Mouse (Mus musculus): Measurements from ENCODE around the gene Akap10.
"Not testable (repeated sequence)": the region's sequence is repeated elsewhere in the genome, so short reads cannot be mapped to it uniquely, and the experiment has no call there.

The Akap10 gene

DNA sequence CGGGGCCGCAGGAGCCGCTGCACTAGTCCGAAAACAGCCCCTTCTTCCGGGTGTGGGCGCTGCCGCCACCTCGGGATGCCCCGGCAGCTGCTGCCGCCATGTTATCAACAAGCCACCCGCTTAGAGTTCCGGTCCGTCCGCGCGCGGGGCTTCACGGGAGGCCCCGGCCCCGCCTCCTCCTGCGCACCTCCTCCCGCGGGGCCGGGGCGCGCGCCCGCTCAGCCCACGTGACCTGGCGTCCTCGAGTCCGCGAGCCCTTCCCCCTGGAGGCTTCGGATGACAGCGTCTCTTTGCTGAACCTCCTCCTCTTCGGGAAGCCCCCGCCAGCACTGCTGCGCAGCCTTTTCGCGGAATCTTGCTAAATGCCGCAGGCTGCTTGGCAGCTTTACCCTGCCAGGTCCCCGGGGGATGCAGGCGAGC, at the start of gene Akap10:
Gene Akap10, minus strand, starts transcription at position 155 of the 420 bp plus-strand sequence.
- DNase-seq: peak; percentile 94

GRCm38 (mm10) chr11:61975783-61976182, 45.7 kb upstream of the Akap10 start:
- DNase-seq: no peak

DNA sequence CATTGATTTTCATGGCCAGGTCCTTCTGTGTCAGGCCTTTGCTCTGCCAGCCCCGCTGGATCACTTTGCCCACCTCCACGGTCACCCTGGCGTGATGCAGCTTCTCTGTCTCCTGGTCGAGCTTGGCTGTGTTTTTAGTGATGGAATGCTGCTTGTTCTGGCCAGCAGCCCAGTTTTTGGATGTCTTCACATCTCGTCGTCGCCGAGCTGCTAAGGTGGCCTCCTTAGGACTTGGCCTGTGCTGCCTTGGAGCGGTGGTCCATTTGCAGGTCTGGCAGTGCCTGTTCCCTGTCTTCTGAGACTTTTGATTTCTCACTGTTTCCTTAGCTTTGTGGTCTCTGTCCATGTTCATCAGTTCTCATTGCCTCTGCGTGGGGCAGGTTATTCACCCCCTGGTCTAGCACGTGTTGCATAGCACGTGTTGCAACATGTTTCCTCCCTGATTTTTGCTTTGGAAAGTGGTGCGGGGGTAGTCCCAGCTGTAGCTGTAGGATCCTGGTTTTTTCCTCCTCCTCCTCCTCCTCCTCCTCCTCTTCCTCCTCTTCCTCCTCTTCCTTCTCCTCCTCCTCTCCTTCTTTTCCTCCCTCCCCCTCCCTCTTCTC, 44.2 kb upstream of the Akap10 start:
- no peak for DNase-seq

DNA sequence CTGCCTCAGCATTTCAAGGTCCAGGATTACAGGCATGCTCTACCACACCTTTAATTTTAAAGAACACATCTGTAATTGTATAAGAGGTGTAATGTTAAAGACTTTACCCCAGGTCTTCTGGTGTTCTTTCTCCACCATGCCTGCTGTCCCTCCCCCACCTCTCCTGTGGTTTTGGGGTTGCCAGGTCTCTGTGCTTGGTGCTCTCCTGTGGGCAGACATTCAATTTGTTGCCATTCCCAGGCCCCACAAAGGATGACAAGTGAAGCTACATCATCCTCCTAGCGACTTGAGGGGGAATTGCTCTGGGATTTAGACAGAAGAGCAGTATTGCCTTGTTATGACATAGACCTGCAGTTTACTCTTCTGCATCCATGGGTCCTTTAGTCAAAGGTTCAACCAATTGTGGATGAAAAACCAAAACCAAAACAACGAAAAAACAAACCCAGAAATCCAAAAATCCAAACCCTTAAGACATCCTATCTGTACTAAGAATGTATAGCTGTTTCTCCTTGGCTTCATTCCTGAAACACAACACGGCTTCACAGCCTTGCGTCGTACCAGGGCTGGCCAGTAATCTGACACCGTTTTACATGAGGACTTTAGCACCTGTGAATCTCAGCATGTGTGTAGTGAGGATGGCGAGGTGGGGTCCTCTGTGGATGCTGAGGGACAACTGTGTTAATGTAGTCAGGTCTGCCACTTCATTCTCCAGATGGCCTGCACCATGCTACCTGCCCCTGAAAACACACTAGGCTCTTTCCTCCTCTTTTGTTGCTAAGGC, 41.6 kb upstream of the Akap10 start:
- no peak for DNase-seq

DNA sequence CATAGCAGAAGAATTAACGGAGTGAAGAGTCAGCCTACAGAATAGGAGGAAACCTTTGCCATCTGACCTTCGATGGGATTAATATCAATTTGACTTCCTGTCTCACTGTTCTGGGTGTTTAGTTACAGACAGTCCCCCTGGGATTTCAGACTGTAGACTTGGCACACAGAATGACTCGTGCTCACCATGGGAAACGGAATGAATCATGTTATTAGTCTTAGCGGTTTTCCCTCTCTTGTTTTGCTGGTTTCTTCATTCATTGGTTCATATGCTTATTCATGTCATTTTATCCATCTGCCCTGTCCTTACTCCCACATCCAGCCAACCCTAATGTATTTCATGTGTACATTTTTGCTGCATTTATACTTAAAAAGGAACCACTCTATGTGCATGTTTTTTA, 40.8 kb upstream of the Akap10 start:
- DNase-seq: no peak

GRCm38 (mm10) chr11:61968875-61969274, 38.8 kb upstream of the Akap10 start:
- DNase-seq: no peak

DNA sequence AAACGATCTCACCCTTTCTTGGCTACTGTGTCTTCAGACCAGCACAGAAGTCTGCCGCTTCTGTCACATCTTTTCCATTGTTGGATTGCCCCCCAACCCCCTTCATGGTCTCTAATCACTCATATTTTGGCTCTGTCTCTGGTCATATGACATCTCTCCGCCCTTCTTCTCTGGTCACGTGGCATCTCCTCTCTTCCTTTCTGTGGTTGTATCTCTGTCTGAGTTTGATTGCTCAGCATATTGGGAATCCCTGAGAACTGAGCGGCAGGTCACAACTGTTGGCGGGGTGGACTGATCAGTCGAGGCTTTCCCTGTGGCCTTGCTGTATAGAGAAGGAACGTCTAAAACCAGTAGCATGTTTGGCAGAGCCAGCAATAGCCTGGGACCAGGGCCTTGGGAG, 37.0 kb upstream of the Akap10 start:
- DNase-seq: no peak

- DNase-seq: no peak
Observed at GRCm38 (mm10) chr11:61964611-61965010, 34.6 kb upstream of the Akap10 start.

GRCm38 (mm10) chr11:61963193-61963592, 33.1 kb upstream of the Akap10 start:
- no peak for DNase-seq

DNA sequence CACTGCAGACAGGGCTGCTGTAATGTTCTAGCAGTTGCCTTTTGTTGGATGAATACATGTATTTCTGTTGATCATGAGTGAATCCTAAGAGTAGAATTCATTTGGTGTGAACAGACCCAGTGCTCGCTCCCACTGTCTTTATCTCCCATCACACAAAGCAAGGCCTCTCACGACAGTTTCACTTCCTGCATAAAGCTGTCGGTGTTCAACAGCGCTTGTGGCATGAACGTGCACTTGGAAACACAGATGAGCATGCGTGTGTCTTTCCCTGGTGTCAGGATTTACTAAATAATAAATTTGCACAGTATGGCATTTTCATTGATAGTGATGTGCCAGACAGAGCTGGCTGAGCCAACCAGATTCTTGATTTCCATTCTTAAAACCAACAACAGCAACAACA, 32.6 kb upstream of the Akap10 start:
- DNase-seq: no peak

- DNase-seq: no peak
Observed at GRCm38 (mm10) chr11:61960096-61960495, 30.0 kb upstream of the Akap10 start.

DNA sequence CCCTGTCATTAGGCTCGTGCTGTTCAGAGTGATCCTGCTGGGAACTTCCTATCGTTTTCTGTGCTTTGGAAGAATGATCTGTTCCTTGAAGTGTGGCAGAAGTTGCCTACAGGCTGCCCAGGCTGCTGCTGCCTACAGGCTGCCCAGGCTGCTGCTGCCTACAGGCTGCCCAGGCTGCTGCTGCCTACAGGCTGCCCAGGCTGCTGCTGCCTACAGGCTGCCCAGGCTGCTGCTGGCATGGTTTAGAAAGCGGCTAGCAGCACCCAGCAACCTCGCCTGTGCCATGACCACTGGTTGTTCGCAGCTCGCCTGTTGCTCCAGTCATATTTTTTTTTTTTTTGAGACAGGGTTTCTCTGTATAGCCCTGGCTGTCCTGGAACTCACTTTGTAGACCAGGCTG, 28.7 kb upstream of the Akap10 start:
- not testable (repeated sequence) for DNase-seq

DNA sequence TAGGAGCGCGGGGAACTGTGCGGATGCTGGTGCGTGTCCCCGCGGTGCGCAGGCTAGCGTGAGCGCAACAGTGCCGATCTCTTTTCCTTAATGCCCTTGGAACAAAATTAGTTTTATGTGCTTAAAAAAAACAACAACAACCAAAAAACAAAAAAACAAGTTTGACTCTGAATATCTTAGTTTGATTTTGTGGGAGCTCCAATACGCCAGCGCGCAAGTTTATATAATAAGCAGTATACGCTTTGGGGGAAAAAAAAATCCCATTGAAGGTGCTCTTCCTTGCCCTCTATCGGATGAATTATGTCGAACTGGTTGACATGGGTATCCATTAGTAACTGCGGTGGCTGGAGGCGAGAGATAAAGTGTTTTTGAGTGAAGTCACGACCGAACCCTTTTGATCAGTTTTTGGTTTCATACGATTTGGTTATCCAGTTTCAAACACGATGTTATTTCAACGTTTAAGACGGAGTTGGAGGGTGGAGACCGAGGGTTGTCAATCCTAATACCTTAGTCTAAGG, 27.3 kb upstream of the Akap10 start:
- DNase-seq: peak; percentile 6

DNA sequence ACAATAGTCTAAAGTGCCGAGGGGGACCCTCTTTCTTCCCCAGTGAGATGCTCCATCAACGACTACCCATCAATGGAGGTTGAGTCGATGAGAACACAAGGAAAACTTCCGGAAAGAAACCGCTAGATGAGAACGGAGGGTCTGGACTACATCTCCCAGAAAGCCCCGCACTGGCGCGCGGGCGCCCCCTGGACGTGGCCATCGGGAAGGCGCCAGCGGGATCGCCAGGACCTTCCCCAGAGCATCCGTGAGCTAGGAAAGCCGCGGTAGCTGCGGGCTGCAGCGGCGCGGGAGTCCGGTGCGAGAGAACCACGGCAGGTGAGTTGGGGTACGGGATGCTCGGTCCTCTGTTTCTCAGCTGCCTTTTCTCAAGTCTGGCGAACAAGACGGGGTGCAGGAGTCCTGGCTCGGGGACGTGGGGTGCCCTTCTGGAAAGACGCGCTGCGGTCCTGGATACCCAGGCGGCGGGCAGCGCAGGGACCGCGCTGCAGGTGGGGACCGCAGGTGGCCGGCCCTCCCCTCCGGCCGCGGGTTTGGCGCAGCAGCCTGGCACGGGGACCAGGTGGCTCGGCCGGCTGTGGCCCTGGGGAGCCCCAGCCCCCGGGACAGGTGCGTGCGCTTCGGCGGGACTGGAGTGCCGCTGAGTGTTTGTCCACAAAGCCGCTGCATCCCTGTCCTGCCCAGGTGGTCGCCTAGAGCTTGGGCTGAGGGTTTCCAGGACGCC, 26.7 kb upstream of the Akap10 start, which contains the start of gene Specc1:
Gene Specc1, plus strand, starts transcription at position 192 of the 724 bp plus-strand sequence.
- peak; percentile 92 for DNase-seq

GRCm38 (mm10) chr11:61955951-61956350, 25.9 kb upstream of the Akap10 start:
- DNase-seq: no peak

- no peak for DNase-seq
Observed at GRCm38 (mm10) chr11:61955136-61955535, 25.1 kb upstream of the Akap10 start.

GRCm38 (mm10) chr11:61950632-61951031, 20.6 kb upstream of the Akap10 start:
- peak; percentile 76 for DNase-seq

- peak; percentile 37 for DNase-seq
Observed at GRCm38 (mm10) chr11:61949315-61949714, 19.3 kb upstream of the Akap10 start.

DNA sequence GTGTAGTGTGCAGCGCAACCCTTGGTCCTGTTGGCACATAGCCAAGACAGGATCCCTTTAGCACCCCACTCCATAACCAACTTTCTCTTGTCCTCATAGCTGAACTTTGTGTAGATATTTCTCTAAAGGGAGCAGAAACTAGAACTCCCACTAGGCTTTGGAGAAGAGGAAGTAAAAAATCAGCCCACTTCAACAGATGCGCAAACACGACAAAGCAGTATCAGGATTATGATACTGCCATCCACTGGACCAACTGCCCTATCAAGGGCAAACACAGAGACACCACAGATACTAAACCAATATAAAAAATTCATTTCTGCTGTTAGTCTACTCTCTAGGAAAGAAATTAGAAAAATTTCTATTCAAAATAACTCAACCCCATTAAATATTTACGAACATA, 16.6 kb upstream of the Akap10 start:
- DNase-seq: no peak

- no peak for DNase-seq
Observed at GRCm38 (mm10) chr11:61944417-61944816, 14.4 kb upstream of the Akap10 start.

GRCm38 (mm10) chr11:61942903-61943302, 12.9 kb upstream of the Akap10 start:
- DNase-seq: no peak

- no peak for DNase-seq
Observed at GRCm38 (mm10) chr11:61937761-61938160, 7.7 kb upstream of the Akap10 start.
